Mouse (Mus musculus) cerebellum, adult 2 months (tissue): Measurements from ENCODE around the gene Mrps7. TPM values are rescaled to one million over a fixed set of nuclear protein-coding genes. Genes with fewer than 3 reads are reported as not detected.

ENCODE experiments used
- DNase-seq, 2 experiments: peaks; one replicate each; pipeline ENCODE4 v3.0.0; 2021
- H3K27ac ChIP-seq: fragments of 200-500 bp; 2 replicates; pipeline ENCODE4 v1.5.1; 2012; ENCODE audit warnings: low read length, control low read depth, inconsistent platforms; ENCODE audit not compliant: insufficient read depth
- H3K27me3 ChIP-seq: fragments of 200-500 bp; 2 replicates; pipeline ENCODE4 v1.6.1; 2012; ENCODE audit warnings: inconsistent platforms, mild to moderate bottlenecking, low read length, moderate library complexity; ENCODE audit not compliant: control insufficient read depth, insufficient read depth
- H3K4me1 ChIP-seq: fragments of 200-500 bp; 2 replicates; pipeline ENCODE4 v1.6.1; 2011; ENCODE audit warnings: low read length; ENCODE audit not compliant: control insufficient read depth, insufficient read depth
- H3K4me3 ChIP-seq: fragments of 200-500 bp; replicated peaks from 2 replicates; pipeline ENCODE3; 2011; ENCODE audit warnings: mild to moderate bottlenecking, low read depth, low read length, control low read depth; ENCODE audit not compliant: insufficient read depth
- CTCF ChIP-seq: fragments of 200-500 bp; IDR thresholded peaks from 2 replicates; pipeline ENCODE4 v1.5.1; 2011; ENCODE audit warnings: low read depth, mild to moderate bottlenecking, control low read depth, low read length, moderate library complexity, borderline replicate concordance; ENCODE audit not compliant: insufficient read depth
- POLR2A ChIP-seq: fragments of 200-500 bp; IDR thresholded peaks from 2 replicates; pipeline ENCODE4 v1.6.1; 2011; ENCODE audit warnings: low read length, control low read depth, borderline replicate concordance; ENCODE audit not compliant: insufficient read depth
- WGBS: fragments of 180-500 bp; shearing (Covaris S2); methylation state at CpG from one replicate; pipeline ENCODE4 v1.1.7; 2018; 5-methylcytosine and 5-hydroxymethylcytosine counted together
- polyA plus RNA-seq: library from polyadenylated mRNA; depleted of rRNA; stranded (reverse); fragments of >200 nt; gene quantifications from 2 replicates; pipeline ENCODE4 v1.2.3, GENCODE M21; 2012

The Mrps7 gene
- polyA plus RNA-seq, 1 experiment = 55.9 TPM

DNA sequence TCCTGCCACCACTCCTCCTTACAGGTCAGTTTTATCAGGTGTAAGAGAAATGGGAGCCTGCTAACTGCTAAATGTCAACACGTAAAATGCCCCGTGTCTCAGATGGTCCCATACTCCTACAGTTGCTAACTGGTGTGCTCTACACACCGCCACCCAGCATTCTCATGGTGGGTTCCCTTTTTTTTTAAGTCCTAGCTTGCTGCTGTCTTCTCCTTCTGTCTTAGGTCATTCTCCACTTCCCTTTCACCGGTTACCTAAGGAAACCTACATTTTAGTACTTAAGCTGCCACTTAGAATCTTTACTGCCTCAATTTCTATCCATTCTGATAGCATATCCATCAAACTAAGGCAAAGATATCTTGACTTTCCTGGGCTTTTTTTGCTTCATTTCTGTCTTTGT lies 2.6 kb upstream of the Mrps7 start:
- 89% methylated on average over 4 of the region's 4 CpGs for WGBS
- peaks cover 15% of the 10 kb centered on the region; the same call in 1 of the 2 replicates for H3K4me1 ChIP-seq

DNA sequence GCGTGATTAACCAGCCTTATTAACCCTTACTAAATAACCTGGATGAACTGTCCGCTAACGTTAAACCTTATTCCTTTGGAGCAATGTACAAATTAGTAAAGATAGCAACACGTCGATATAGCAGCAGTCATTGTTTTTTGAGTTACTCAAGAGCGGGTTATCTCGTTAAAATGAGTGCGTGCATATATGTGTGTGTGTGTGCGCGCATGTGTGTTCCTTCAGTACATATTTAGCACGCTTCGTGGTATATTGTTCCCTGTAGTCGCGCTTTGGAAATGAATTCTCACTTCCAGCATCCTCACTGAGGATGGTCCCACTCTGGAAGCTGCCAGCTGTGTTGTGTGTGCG lies 623 bp upstream of the Mrps7 start:
- no peak for DNase-seq
- H3K4me1 ChIP-seq = peaks cover 15% of the 10 kb centered on the region; the same call in 1 of the 2 replicates
- no peaks in the 10 kb centered on the region for H3K27me3 ChIP-seq
- H3K4me3 ChIP-seq = peak overlapping the region; percentile 83
- peak overlapping the region; percentile 100; the same call in 1 of the 2 replicates for H3K27ac ChIP-seq
- TF ChIP-seq CTCF (no peak), POLR2A (no peak)
- WGBS = 5% methylated on average over 15 of the region's 15 CpGs

More for the DNA sequence above, 2.6 kb upstream of the Mrps7 start:
- TF ChIP-seq CTCF = no peak
- TF ChIP-seq POLR2A = no peak
- H3K4me3 ChIP-seq = no peak overlapping the region
- H3K27me3 ChIP-seq = no peaks in the 10 kb centered on the region
- DNase-seq = no peak
- H3K27ac ChIP-seq = no peak overlapping the region

- no peak for DNase-seq
- peak overlapping the region; percentile 100 for H3K27ac ChIP-seq
- H3K4me1 ChIP-seq = peaks cover 20% of the 10 kb centered on the region; the same call in 1 of the 2 replicates
- H3K27me3 ChIP-seq = no peaks in the 10 kb centered on the region
- peak overlapping the region; percentile 83 for H3K4me3 ChIP-seq
- under 1% methylated on average over 26 of the region's 26 CpGs for WGBS
- no peak for TF ChIP-seq POLR2A
- TF ChIP-seq CTCF = no peak
Observed at GRCm38 (mm10) chr11:115604304-115604696, 575 bp downstream of the Mrps7 start.

DNA sequence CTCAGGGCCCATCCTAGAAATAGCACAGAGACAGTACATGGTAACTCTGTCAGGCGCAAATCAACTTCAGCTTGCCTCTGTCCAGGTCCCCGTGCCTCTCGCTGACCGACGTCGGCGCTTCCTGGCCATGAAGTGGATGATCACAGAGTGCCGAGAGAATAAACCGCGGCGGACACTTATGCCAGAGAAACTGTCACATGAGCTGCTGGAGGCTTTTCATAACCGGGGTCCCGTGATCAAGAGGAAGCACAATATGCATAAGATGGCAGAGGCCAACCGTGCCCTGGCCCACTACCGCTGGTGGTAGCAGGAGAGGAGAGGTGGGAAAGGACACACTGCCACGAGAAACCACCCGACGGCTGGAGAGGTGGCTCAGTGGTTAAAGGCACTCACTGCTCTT lies 3.0 kb downstream of the Mrps7 start:
- no peak overlapping the region for H3K27ac ChIP-seq
- TF ChIP-seq POLR2A (no peak), CTCF (no peak)
- peaks cover 13% of the 10 kb centered on the region; the same call in 1 of the 2 replicates for H3K4me1 ChIP-seq
- 91% methylated on average over 18 of the region's 18 CpGs for WGBS
- no peak for DNase-seq
- H3K27me3 ChIP-seq = no peaks in the 10 kb centered on the region
- H3K4me3 ChIP-seq = no peak overlapping the region

DNA sequence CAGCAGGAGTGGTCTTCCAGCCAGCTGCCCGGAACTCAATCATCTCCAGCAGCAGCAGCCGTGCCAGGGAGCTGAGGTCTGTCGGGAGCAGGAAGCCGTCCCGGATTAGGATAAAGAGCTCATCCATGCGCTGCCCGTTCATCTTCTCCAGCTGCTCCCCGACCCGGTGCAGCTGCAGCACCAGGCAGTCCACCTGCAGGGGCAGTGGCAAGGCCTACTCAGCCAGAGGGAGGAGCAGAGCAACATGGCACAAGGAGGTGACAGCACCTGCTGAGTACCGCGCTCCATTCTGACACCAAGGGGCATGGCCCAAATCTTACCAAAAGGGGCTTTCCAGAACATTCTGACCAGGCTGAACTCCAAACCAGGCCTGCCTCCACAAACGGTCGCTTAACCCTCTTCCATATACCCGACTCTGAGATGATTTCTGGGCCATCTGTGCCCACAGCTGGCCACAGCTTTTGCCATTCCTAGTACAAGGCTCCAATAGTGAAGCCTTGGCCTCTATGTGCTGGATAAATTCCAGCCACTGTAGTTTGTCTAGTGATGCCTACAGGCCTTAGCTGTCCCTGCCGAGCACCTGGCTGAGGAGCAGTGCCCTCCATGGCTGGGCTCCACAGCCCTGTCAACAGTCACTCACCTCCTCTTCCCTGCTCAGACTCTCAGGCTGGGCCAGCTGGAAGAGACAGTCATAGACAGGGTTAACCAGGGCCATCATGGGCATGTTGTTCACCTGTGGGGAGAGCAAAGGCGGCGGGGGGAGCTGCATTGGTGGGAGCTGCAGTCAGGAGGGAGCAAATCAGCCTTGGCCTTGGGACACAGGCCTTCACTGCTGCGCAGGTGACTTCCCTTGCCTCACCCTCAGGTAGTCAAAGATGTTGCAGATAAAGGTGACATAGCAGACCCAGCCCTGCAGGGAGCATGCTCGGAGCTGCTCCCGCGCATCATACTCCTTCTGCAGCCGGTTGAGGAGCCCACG lies 5.0 kb downstream of the Mrps7 start:
- 0 out of 2 replicates have a peak overlapping the region, but pooled peaks have one; percentile 8 for H3K27ac ChIP-seq
- 26% methylated on average over 23 of the region's 23 CpGs for WGBS
- no peak for TF ChIP-seq CTCF
- TF ChIP-seq POLR2A = no peak
- H3K4me3 ChIP-seq = no peak overlapping the region
- H3K4me1 ChIP-seq = 0 out of 2 replicates have a peak, but pooled peaks cover 4% of the 10 kb centered on the region
- H3K27me3 ChIP-seq = no peaks in the 10 kb centered on the region
- no peak for DNase-seq

DNA sequence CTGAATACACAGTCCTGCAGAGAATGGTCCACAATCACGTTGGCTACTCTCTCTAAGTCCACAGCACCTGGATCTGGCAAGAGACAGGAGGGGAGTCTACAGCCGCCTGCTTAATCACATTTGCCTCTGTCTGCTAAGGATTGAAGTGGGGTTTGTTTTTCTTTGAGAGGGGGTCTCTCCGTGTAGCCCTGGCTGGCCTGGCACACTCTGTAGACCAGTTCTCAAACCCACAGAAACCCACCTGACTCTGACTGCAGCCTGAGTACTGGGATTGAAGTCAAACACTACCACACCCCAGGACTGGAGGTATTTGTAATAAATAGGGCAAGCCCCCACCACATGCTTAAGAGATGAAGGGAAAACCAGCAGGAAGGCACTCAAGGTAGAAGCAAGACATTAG lies 5.9 kb downstream of the Mrps7 start:
- Histone ChIP-seq H3K27ac (no peak overlapping the region), H3K4me3 (no peak overlapping the region), H3K4me1 (0 out of 2 replicates have a peak, but pooled peaks cover 4% of the 10 kb centered on the region), H3K27me3 (no peaks in the 10 kb centered on the region)
- TF ChIP-seq POLR2A (no peak), CTCF (no peak)
- no peak for DNase-seq
- WGBS = 70% methylated on average over 3 of the region's 3 CpGs

GRCm38 (mm10) chr11:115611173-115611572 lies 7.4 kb downstream of the Mrps7 start:
- TF ChIP-seq POLR2A (no peak), CTCF (no peak)
- Histone ChIP-seq H3K27ac (no peak overlapping the region), H3K4me3 (no peak overlapping the region), H3K27me3 (no peaks in the 10 kb centered on the region), H3K4me1 (0 out of 2 replicates have a peak, but pooled peaks cover 4% of the 10 kb centered on the region)
- 67% methylated on average over 6 of the region's 6 CpGs for WGBS
- DNase-seq = no peak

- WGBS = under 1% methylated on average over 13 of the region's 13 CpGs
- DNase-seq = peak; percentile 78 to 79
- H3K27me3 ChIP-seq = no peaks in the 10 kb centered on the region
- H3K27ac ChIP-seq = peak overlapping the region; percentile 79
- 0 out of 2 replicates have a peak, but pooled peaks cover 4% of the 10 kb centered on the region for H3K4me1 ChIP-seq
- TF ChIP-seq CTCF = no peak
- peak overlapping the region; percentile 91 for H3K4me3 ChIP-seq
Observed at GRCm38 (mm10) chr11:115612059-115612409, 8.3 kb downstream of the Mrps7 start.
